ENCODE assay signal across 8 mouse cellular contexts in genomic region chr5:77170593-77170992, GRCm38 (mm10). TPM values are rescaled to one million over a fixed set of nuclear protein-coding genes. Genes with fewer than 3 reads are reported as not detected.
DNase-seq lines count a peak whose midpoint lies in the region; ATAC-seq and TF ChIP-seq lines count a peak whose summit lies in the region.

No protein-coding gene starts in this region.

- H3K27ac ChIP-seq in hindbrain, embryonic 11.5 days (ENCODE audit: low read depth, low read length): no peak overlapping the region
- H3K27ac ChIP-seq in hindbrain, embryonic 13.5 days: no peak overlapping the region
- H3K27ac ChIP-seq in CH12.LX (ENCODE audit: insufficient read depth, low read depth): no peak overlapping the region
- no peak overlapping the region for H3K27ac ChIP-seq in heart, embryonic 16.5 days (ENCODE audit: low read length)

- 66% methylated on average over 4 of the region's 5 CpGs for WGBS in hindbrain, embryonic 11.5 days
- WGBS in hindbrain, embryonic 13.5 days: 69% methylated on average over 5 of the region's 5 CpGs
- WGBS in heart, embryonic 16.5 days: 46% methylated on average over 4 of the region's 5 CpGs

- no peaks in the 10 kb centered on the region for H3K4me1 ChIP-seq in hindbrain, embryonic 11.5 days (replicated peaks; ENCODE audit: control insufficient read depth, insufficient read depth, low read length)
- H3K4me1 ChIP-seq in hindbrain, embryonic 13.5 days (replicated peaks): no peaks in the 10 kb centered on the region
- 0 out of 4 replicates have a peak, but pooled peaks cover 0 to 7% of the 10 kb centered on the region in 2 experiments for H3K4me1 ChIP-seq in CH12.LX (ENCODE audit: control insufficient read depth in 1 of 2, insufficient read depth in 2 of 2)
- no peaks in the 10 kb centered on the region for H3K4me1 ChIP-seq in heart, embryonic 16.5 days (ENCODE audit: control insufficient read depth, insufficient read depth, low read length)

- no peak for ATAC-seq in hindbrain, embryonic 11.5 days (ENCODE audit: low FRiP score)
- no peak for ATAC-seq in hindbrain, embryonic 13.5 days (ENCODE audit: low FRiP score)
- ATAC-seq in heart, embryonic 16.5 days (replicated peaks; ENCODE audit: extremely low read depth, insufficient read depth, low FRiP score): peak; percentile 37; the same call in 1 of the 2 replicates
- peak; percentile 62 for ATAC-seq in megakaryocyte, adult 5-6 weeks (ENCODE audit: poor library complexity, severe bottlenecking)

- TF ChIP-seq CTCF in CH12.LX (conservative IDR thresholded peaks at IDR 0.05 in 1 of 2, IDR thresholded peaks at IDR 0.05 in 1 of 2; ENCODE audit: low read depth in 2 of 2, low read length in 2 of 2): peak; percentile 47 to 95

- dilution Hi-C loops in CH12.LX (cut with MboI; ENCODE audit: extremely low pct_ligation_motif_present, extremely low pct_unique_long_range_greater_than_20kb, low sequenced_read_pairs): no loop called here

- no peaks in the 10 kb centered on the region for H3K36me3 ChIP-seq in hindbrain, embryonic 11.5 days (ENCODE audit: control insufficient read depth, insufficient read depth, low read length)
- no peaks in the 10 kb centered on the region for H3K36me3 ChIP-seq in hindbrain, embryonic 13.5 days
- no peaks in the 10 kb centered on the region for H3K36me3 ChIP-seq in CH12.LX (replicated peaks in 1 of 2; ENCODE audit: control insufficient read depth in 1 of 2, insufficient read depth in 1 of 2, low read length in 1 of 2)
- H3K36me3 ChIP-seq in heart, embryonic 16.5 days (ENCODE audit: control insufficient read depth, insufficient read depth): no peaks in the 10 kb centered on the region

- H3K4me2 ChIP-seq in hindbrain, embryonic 11.5 days (replicated peaks; ENCODE audit: low read depth, low read length): no peak overlapping the region
- no peak overlapping the region for H3K4me2 ChIP-seq in hindbrain, embryonic 13.5 days
- H3K4me2 ChIP-seq in CH12.LX (ENCODE audit: insufficient read depth, low read depth, poor library complexity, severe bottlenecking): no peak overlapping the region
- no peak overlapping the region for H3K4me2 ChIP-seq in heart, embryonic 16.5 days (ENCODE audit: low read depth, low read length)

- H3K9me3 ChIP-seq in hindbrain, embryonic 11.5 days (ENCODE audit: control insufficient read depth, low read length): no peaks in the 10 kb centered on the region
- H3K9me3 ChIP-seq in hindbrain, embryonic 13.5 days: no peaks in the 10 kb centered on the region
- no peaks in the 10 kb centered on the region for H3K9me3 ChIP-seq in CH12.LX (replicated peaks; ENCODE audit: low read length)
- H3K9me3 ChIP-seq in heart, embryonic 16.5 days (replicated peaks; ENCODE audit: control insufficient read depth, low read length): no peaks in the 10 kb centered on the region

- peak; percentile 21 for DNase-seq in hindbrain, embryonic 11.5 days (ENCODE audit: low spot score)
- DNase-seq in 3T3-L1 (ENCODE audit: low read depth, low spot score) (peak; percentile 72), CH12.LX (ENCODE audit: extremely low read depth) (peak; percentile 60)
- DNase-seq in right cerebral cortex, postnatal 36 days (ENCODE audit: low spot score in 2 of 2): no peak
- DNase-seq in urinary bladder, adult 2 months (ENCODE audit: low spot score): no peak

- no peak overlapping the region for H3K9ac ChIP-seq in hindbrain, embryonic 11.5 days (ENCODE audit: low read depth, low read length)
- H3K9ac ChIP-seq in hindbrain, embryonic 13.5 days: no peak overlapping the region
- H3K9ac ChIP-seq in CH12.LX (ENCODE audit: insufficient read depth, low read depth): no peak overlapping the region
- H3K9ac ChIP-seq in heart, embryonic 16.5 days (ENCODE audit: low read length): no peak overlapping the region

- in situ Hi-C loops in CH12.LX (cut with MboI; ENCODE audit: low pct_ligation_motif_present, low pct_unique_long_range_greater_than_20kb, low sequenced_read_pairs): no loop called here

- H3K4me3 ChIP-seq in hindbrain, embryonic 11.5 days (ENCODE audit: low read depth, low read length): no peak overlapping the region
- no peak overlapping the region for H3K4me3 ChIP-seq in hindbrain, embryonic 13.5 days
- H3K4me3 ChIP-seq in CH12.LX (replicated peaks in 1 of 3; ENCODE audit: low read depth in 2 of 3, low read length in 2 of 3, poor library complexity in 1 of 3): no peak overlapping the region
- H3K4me3 ChIP-seq in heart, embryonic 16.5 days (ENCODE audit: low read length): no peak overlapping the region

- no peak for TF ChIP-seq POLR2A in CH12.LX (IDR thresholded peaks at IDR 0.05; ENCODE audit: low read depth, low read length)

- no peaks in the 10 kb centered on the region for H3K79me2 ChIP-seq in CH12.LX (replicated peaks; ENCODE audit: control insufficient read depth, extremely low read depth, insufficient read depth, poor library complexity, severe bottlenecking)

- TF ChIP-seq EP300 in CH12.LX (IDR thresholded peaks at IDR 0.05; ENCODE audit: low read length): no peak

- TF ChIP-seq RAD21 in CH12.LX (IDR thresholded peaks at IDR 0.05; ENCODE audit: low read depth, low read length): peak; percentile 94

- H3K27me3 ChIP-seq in hindbrain, embryonic 11.5 days (ENCODE audit: control insufficient read depth, insufficient read depth, low read length): no peaks in the 10 kb centered on the region
- no peaks in the 10 kb centered on the region for H3K27me3 ChIP-seq in hindbrain, embryonic 13.5 days
- no peaks in the 10 kb centered on the region for H3K27me3 ChIP-seq in CH12.LX (replicated peaks)
- no peaks in the 10 kb centered on the region for H3K27me3 ChIP-seq in heart, embryonic 16.5 days (ENCODE audit: control insufficient read depth, insufficient read depth, low read length)

TF ChIP-seq in CH12.LX, 34 proteins besides CTCF, POLR2A, EP300 and RAD21:
- TF ChIP-seq MYC (IDR thresholded peaks at IDR 0.05; ENCODE audit: low read depth, low read length) (peak; percentile 80), SMC3 (IDR thresholded peaks at IDR 0.05; ENCODE audit: low read depth, low read length) (peak; percentile 93), ZC3H11A (IDR thresholded peaks at IDR 0.05; ENCODE audit: low read depth, low read length) (peak; percentile 87), ZNF384 (IDR thresholded peaks at IDR 0.05; ENCODE audit: low read depth, low read length) (no peak), IRF4 (IDR thresholded peaks at IDR 0.05; ENCODE audit: low read depth, low read length) (no peak), MAX (IDR thresholded peaks at IDR 0.05; ENCODE audit: low read length) (peak; percentile 22; the same call in 1 of the 2 replicates), SIN3A (IDR thresholded peaks at IDR 0.05; ENCODE audit: low read length) (0 out of 2 replicates have a peak, but pooled peaks have one; percentile 32), NELFE (IDR thresholded peaks at IDR 0.05; ENCODE audit: low read depth, low read length) (peak; percentile 39; the same call in 1 of the 2 replicates), JUND (conservative IDR thresholded peaks at IDR 0.05; ENCODE audit: low read depth, low read length) (peak; percentile 40; the same call in 1 of the 2 replicates), MEF2A (IDR thresholded peaks at IDR 0.05; ENCODE audit: borderline replicate concordance, low read depth, low read length) (no peak)

RNA-seq across cellular contexts. Expression of gene Spink2, which starts 40.7 kb away (rescaled TPM):
- 0.77 and 2.5 TPM in 2 replicates for polyA plus RNA-seq in hindbrain, embryonic 11.5 days (2014; fragmentation: Nextera tagmentation; extraction: Ambion mirVana)
- 1.1 and 2.4 TPM in 2 replicates for polyA plus RNA-seq in hindbrain, embryonic 13.5 days (2015; fragmentation: Nextera tagmentation; extraction: Ambion mirVana)
- total RNA-seq in CH12.LX (2012; rRNA removed): 0.42 and 0.55 TPM in 2 replicates
- not detected in 2 replicates for total RNA-seq in CH12.LX (2014; rRNA removed)
- 0.67 and 1.3 TPM in 2 replicates for polyA plus RNA-seq in CH12.LX (2012; ENCODE audit: insufficient read length, low read depth)
- polyA plus RNA-seq in heart, embryonic 16.5 days (2015; fragmentation: Nextera tagmentation; extraction: Ambion mirVana): 2.4 and 2.6 TPM in 2 replicates
- 2.2 and 4.9 TPM in 2 replicates for total RNA-seq in megakaryocyte, adult 5-6 weeks (2015)
- 3.3 and 5.4 TPM in 2 replicates for total RNA-seq in megakaryocyte, adult 5-6 weeks (2017)
- polyA plus RNA-seq in urinary bladder, adult 2 months (2012; rRNA removed): 1.0 and 1.7 TPM in 2 replicates

RNA-seq across cellular contexts. Expression of gene Hopx, which starts 55.7 kb away (rescaled TPM):
- polyA plus RNA-seq in hindbrain, embryonic 11.5 days (2014; fragmentation: Nextera tagmentation; extraction: Ambion mirVana): 0.68 and 0.83 TPM in 2 replicates
- 4.4 and 6.4 TPM in 2 replicates for polyA plus RNA-seq in hindbrain, embryonic 13.5 days (2015; fragmentation: Nextera tagmentation; extraction: Ambion mirVana)
- total RNA-seq in CH12.LX (2012; rRNA removed) (22.2 and 26.4 TPM in 2 replicates), CH12.LX (2014; rRNA removed) (19.6 and 20.0 TPM in 2 replicates)
- polyA plus RNA-seq in CH12.LX (2012; ENCODE audit: insufficient read length, low read depth): 15.1 and 17.6 TPM in 2 replicates
- polyA plus RNA-seq in heart, embryonic 16.5 days (2015; fragmentation: Nextera tagmentation; extraction: Ambion mirVana): 16.7 and 21.9 TPM in 2 replicates
- 104 and 127 TPM in 2 replicates for total RNA-seq in megakaryocyte, adult 5-6 weeks (2015)
- total RNA-seq in megakaryocyte, adult 5-6 weeks (2017): 35.5 and 46.3 TPM in 2 replicates
- 66.3 and 93.9 TPM in 2 replicates for polyA plus RNA-seq in urinary bladder, adult 2 months (2012; rRNA removed)

Comparison
In these comparisons a context has a peak if more than half of its experiments do, and no peak if none do; other contexts are left out.
1. ATAC-seq: peak in heart, embryonic 16.5 days (single experiment) and megakaryocyte, adult 5-6 weeks (single experiment); none in hindbrain, embryonic 11.5 days (single experiment) and hindbrain, embryonic 13.5 days (single experiment).
2. DNase-seq: peak in hindbrain, embryonic 11.5 days (single experiment), 3T3-L1 (single experiment) and CH12.LX (single experiment); none in right cerebral cortex, postnatal 36 days (0 of 2) and urinary bladder, adult 2 months (single experiment).